Mouse (Mus musculus): ENCODE data around the gene Srp54b. TPM values are rescaled to one million over a fixed set of nuclear protein-coding genes. Genes with fewer than 3 reads are reported as not detected.
"Not testable (repeated sequence)": the region's sequence is repeated elsewhere in the genome, so short reads cannot be mapped to it uniquely, and the experiment has no call there.

Gene Srp54b
- polyA plus RNA-seq, 1 experiment = 4.9 TPM

GRCm38 (mm10) chr12:55229626-55230519, 75.0 kb downstream of the Srp54b start, which contains the start of gene Srp54c:
Srp54c (plus strand) TSS chr12:55230168.
- no CpG with 5 or more reads among the region's 57 CpGs for WGBS
- not testable (repeated sequence) for H3K27ac ChIP-seq (ENCODE audit: control insufficient read depth, insufficient read depth, low read depth, low read length, poor library complexity); H3K4me1 ChIP-seq (ENCODE audit: control insufficient read depth, insufficient read depth, low read length)
- H3K4me3 ChIP-seq (replicated peaks; ENCODE audit: control insufficient read depth, low read depth, low read length) = peak within 1 kb of the TSS; percentile 59

GRCm38 (mm10) chr12:55230520-55230861, 75.6 kb downstream of the Srp54b start:
- H3K4me1 ChIP-seq (ENCODE audit: control insufficient read depth, insufficient read depth, low read length); H3K27ac ChIP-seq (ENCODE audit: control insufficient read depth, insufficient read depth, low read depth, low read length, poor library complexity): not testable (repeated sequence)
- WGBS = under 1% methylated on average over 14 of the region's 25 CpGs
- peak overlapping the region; percentile 59 for H3K4me3 ChIP-seq (replicated peaks; ENCODE audit: control insufficient read depth, low read depth, low read length)

Other genes starting within 250 kb of the Srp54b start
- gene Gm20403, start 168.6 kb upstream of the Srp54b start, polyA plus RNA-seq (2011; ENCODE audit: insufficient read depth, insufficient read length, low replicate concordance, missing spikeins) = not detected in 2 replicates
- 34.0 and 40.3 TPM in 2 replicates for gene Baz1a, start 140.8 kb upstream of the Srp54b start, polyA plus RNA-seq (2011; ENCODE audit: insufficient read depth, insufficient read length, low replicate concordance, missing spikeins)
- gene 2700097O09Rik, start 75.0 kb upstream of the Srp54b start, polyA plus RNA-seq (2011; ENCODE audit: insufficient read depth, insufficient read length, low replicate concordance, missing spikeins) = 16.7 and 23.2 TPM in 2 replicates
- 22.5 and 28.9 TPM in 2 replicates for gene Srp54a, start 74.8 kb upstream of the Srp54b start, polyA plus RNA-seq (2011; ENCODE audit: insufficient read depth, insufficient read length, low replicate concordance, missing spikeins)
- 8.0 and 12.0 TPM in 2 replicates for gene Fam177a, start 30.6 kb upstream of the Srp54b start, polyA plus RNA-seq (2011; ENCODE audit: insufficient read depth, insufficient read length, low replicate concordance, missing spikeins)
- gene 1700047I17Rik2, start 44.5 kb downstream of the Srp54b start, polyA plus RNA-seq (2011; ENCODE audit: insufficient read depth, insufficient read length, low replicate concordance, missing spikeins) = not detected in 2 replicates
- gene Srp54c, start 75.1 kb downstream of the Srp54b start, polyA plus RNA-seq (2011; ENCODE audit: insufficient read depth, insufficient read length, low replicate concordance, missing spikeins) = 15.9 and 20.3 TPM in 2 replicates
- 5.7 and 7.9 TPM in 2 replicates for gene 1110008L16Rik, start 144.5 kb downstream of the Srp54b start, polyA plus RNA-seq (2011; ENCODE audit: insufficient read depth, insufficient read length, low replicate concordance, missing spikeins)
- 9.0 and 11.2 TPM in 2 replicates for gene Ppp2r3c, start 147.9 kb downstream of the Srp54b start, polyA plus RNA-seq (2011; ENCODE audit: insufficient read depth, insufficient read length, low replicate concordance, missing spikeins)
- gene Psma6, start 229.1 kb downstream of the Srp54b start, polyA plus RNA-seq (2011; ENCODE audit: insufficient read depth, insufficient read length, low replicate concordance, missing spikeins) = 71.0 and 119 TPM in 2 replicates

Measured in bone marrow, adult 2 months (tissue).